Mouse (Mus musculus) thymus, postnatal 14 days (tissue): ENCODE measurements around the gene Gigyf2.

Source experiments
- DNase-seq: peaks from one replicate; pipeline ENCODE4 v3.0.0; 2021

Gene Gigyf2

GRCm38 (mm10) chr1:87321071-87321470 lies 5.7 kb upstream of the Gigyf2 start:
- DNase-seq: no peak

- no peak for DNase-seq
These were observed 4.0 kb upstream of the Gigyf2 start for GRCm38 (mm10) chr1:87322778-87323177.

- no peak for DNase-seq
These were observed 2.1 kb upstream of the Gigyf2 start for GRCm38 (mm10) chr1:87324649-87325048.

- peak; percentile 59 for DNase-seq
These were observed 515 bp downstream of the Gigyf2 start for GRCm38 (mm10) chr1:87327165-87327861.

- DNase-seq: no peak
These were observed 5.0 kb downstream of the Gigyf2 start for GRCm38 (mm10) chr1:87331774-87332173.

GRCm38 (mm10) chr1:87350576-87350975 lies 23.8 kb downstream of the Gigyf2 start:
- no peak for DNase-seq

GRCm38 (mm10) chr1:87360276-87360675 lies 33.5 kb downstream of the Gigyf2 start:
- DNase-seq: no peak

- no peak for DNase-seq
These were observed 51.3 kb downstream of the Gigyf2 start for GRCm38 (mm10) chr1:87378024-87378560.

GRCm38 (mm10) chr1:87379919-87380318 lies 53.1 kb downstream of the Gigyf2 start:
- no peak for DNase-seq

GRCm38 (mm10) chr1:87381152-87381551 lies 54.4 kb downstream of the Gigyf2 start:
- no peak for DNase-seq

- no peak for DNase-seq
These were observed 59.8 kb downstream of the Gigyf2 start for GRCm38 (mm10) chr1:87386436-87387092.

- DNase-seq: no peak
These were observed 66.8 kb downstream of the Gigyf2 start for GRCm38 (mm10) chr1:87393444-87394195.

- DNase-seq: no peak
These were observed 67.8 kb downstream of the Gigyf2 start, which contains the start of gene Kcnj13 for GRCm38 (mm10) chr1:87394594-87394993. Gene Kcnj13 (minus strand): TSS chr1:87394729.

GRCm38 (mm10) chr1:87396923-87397586 lies 70.3 kb downstream of the Gigyf2 start:
- DNase-seq: no peak

GRCm38 (mm10) chr1:87404710-87405109 lies 77.9 kb downstream of the Gigyf2 start:
- DNase-seq: no peak

- no peak for DNase-seq
These were observed 79.2 kb downstream of the Gigyf2 start for GRCm38 (mm10) chr1:87406012-87406411.

- DNase-seq: no peak
These were observed 82.6 kb downstream of the Gigyf2 start for GRCm38 (mm10) chr1:87409380-87409779.

- DNase-seq: peak; percentile 27
These were observed 91.9 kb downstream of the Gigyf2 start for GRCm38 (mm10) chr1:87418733-87419132.

GRCm38 (mm10) chr1:87435125-87435524 lies 108.3 kb downstream of the Gigyf2 start:
- no peak for DNase-seq

GRCm38 (mm10) chr1:87436583-87436982 lies 109.8 kb downstream of the Gigyf2 start:
- DNase-seq: no peak

- DNase-seq: peak; percentile 66
These were observed 120.6 kb downstream of the Gigyf2 start for GRCm38 (mm10) chr1:87447183-87448104.

- no peak for DNase-seq
These were observed 122.6 kb downstream of the Gigyf2 start for GRCm38 (mm10) chr1:87449432-87449831.
